Mouse (Mus musculus): ENCODE results near the gene Arhgap15.

The Arhgap15 gene

DNA sequence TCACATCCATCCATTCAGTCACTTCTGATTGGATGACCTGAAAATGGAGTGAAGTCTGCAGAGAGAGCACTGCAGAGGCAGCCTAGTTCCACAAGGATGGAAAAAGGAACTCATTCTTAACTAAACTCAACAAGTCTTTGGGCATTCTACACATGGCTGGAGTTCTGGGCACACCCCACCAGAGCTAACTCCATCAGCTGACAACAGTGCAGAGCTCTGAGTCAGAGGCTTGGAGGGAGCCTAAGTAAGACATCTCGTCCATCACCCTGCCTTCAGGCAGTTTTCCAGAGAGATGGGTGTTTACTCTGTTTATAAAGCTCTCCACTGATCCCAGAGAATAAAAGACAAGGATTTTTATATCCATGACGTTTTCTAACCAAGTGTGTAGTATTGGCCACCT, 696.3 kb downstream of the Arhgap15 start:
- DNase-seq (ENCODE audit: low spot score) = no peak
